Comparison of ENCODE assay signal across 12 mouse cellular contexts in the genomic region with DNA sequence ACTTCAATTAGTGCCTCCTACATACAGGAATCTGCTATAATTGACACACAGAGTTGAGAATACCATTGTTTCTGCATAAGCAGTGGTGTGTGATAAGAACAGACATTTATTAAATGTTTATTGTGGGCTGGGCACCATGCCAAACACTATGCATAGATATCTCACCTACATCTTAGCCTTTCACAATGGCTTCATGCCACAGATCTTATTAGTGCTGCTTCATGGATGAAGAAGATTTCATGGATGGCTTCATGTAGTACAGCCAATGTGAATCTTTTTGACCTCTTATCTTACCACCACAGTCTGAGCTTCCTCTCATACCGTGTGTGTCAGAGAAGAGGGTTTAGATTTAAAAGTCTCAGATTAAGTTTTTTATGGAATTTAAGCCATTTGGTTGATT.
"Had no signal": no experiment of that assay in that cellular context is flagged by ENCODE, and none has a peak within 500 bp of the region (broad histone marks: within the 10 kb centered on the region; RNA-seq: fewer than 3 reads in every experiment).

No protein-coding gene starts in this region.

- H3K9me3 ChIP-seq: limb, embryonic 15.5 days; liver, embryonic 12.5 days; midbrain, embryonic 10.5 days; neural tube, embryonic 15.5 days had no signal

- H3K27me3 ChIP-seq: limb, embryonic 15.5 days; liver, embryonic 12.5 days; neural tube, embryonic 15.5 days had no signal

- H3K4me2 ChIP-seq: limb, embryonic 15.5 days; liver, embryonic 12.5 days; lung, embryonic 14.5 days; neural tube, embryonic 15.5 days had no signal

- DNase-seq: kidney, adult 9 months; kidney, postnatal 36 days; lung, embryonic 14.5 days; lung, postnatal 10 days; thymus, postnatal 36 days had no signal

- H3K27ac ChIP-seq: kidney, postnatal 0 days; limb, embryonic 15.5 days; liver, embryonic 12.5 days; macrophage; midbrain, embryonic 10.5 days; neural tube, embryonic 15.5 days had no signal

- H3K4me3 ChIP-seq: limb, embryonic 15.5 days; liver, embryonic 12.5 days; midbrain, embryonic 10.5 days; myocyte; neural tube, embryonic 15.5 days had no signal

- H3K4me1 ChIP-seq: limb, embryonic 15.5 days; liver, embryonic 12.5 days; midbrain, embryonic 10.5 days; neural tube, embryonic 15.5 days had no signal

- H3K36me3 ChIP-seq: limb, embryonic 15.5 days; liver, embryonic 12.5 days; midbrain, embryonic 10.5 days; neural tube, embryonic 15.5 days had no signal

- H3K9ac ChIP-seq: limb, embryonic 15.5 days; liver, embryonic 12.5 days; lung, embryonic 14.5 days; neural tube, embryonic 15.5 days had no signal
